ENCODE assay signal across 36 mouse cellular contexts in genomic region chr12:84107692-84108091, GRCm38 (mm10). TPM values are rescaled to one million over a fixed set of nuclear protein-coding genes. Genes with fewer than 3 reads are reported as not detected.
DNase-seq lines count a peak whose midpoint lies in the region; ATAC-seq and TF ChIP-seq lines count a peak whose summit lies in the region.
"Had no signal": no experiment of that assay in that cellular context is flagged by ENCODE, and none has a peak within 500 bp of the region (broad histone marks: within the 10 kb centered on the region; RNA-seq: fewer than 3 reads in every experiment).

No protein-coding gene starts in this region.

- H3K4me1 ChIP-seq in heart, embryonic 12.5 days (replicated peaks), result no peaks in the 10 kb centered on the region
- peaks cover 5 to 16% of the 10 kb centered on the region in 2 experiments; a peak in 3 of 4 replicates for H3K4me1 ChIP-seq in CH12.LX (ENCODE audit: control insufficient read depth in 1 of 2, insufficient read depth in 2 of 2)
- H3K4me1 ChIP-seq: embryonic facial prominence, embryonic 12.5 days; heart, embryonic 10.5 days; hindbrain, embryonic 13.5 days; limb, embryonic 10.5 days; limb, embryonic 15.5 days; liver, embryonic 13.5 days; midbrain, embryonic 10.5 days; neural tube, embryonic 12.5 days had no signal

- no peak for ATAC-seq in heart, embryonic 12.5 days (ENCODE audit: insufficient number of reproducible peaks, low FRiP score)
- no peak for ATAC-seq in frontal cortex, adult (ENCODE audit: low TSS enrichment)
- ATAC-seq: activated CD4-positive, CD25-positive, alpha-beta regulatory T cell, adult 4 months; forebrain, embryonic 16.5 days; intestine, postnatal 0 days; lung, postnatal 0 days; midbrain, embryonic 16.5 days had no signal

- peak; percentile 31 for DNase-seq in heart, adult 11 months
- DNase-seq in CH12.LX (ENCODE audit: extremely low read depth) (peak; percentile 54), ZHBTc4 (ENCODE audit: low read depth, low spot score) (peak; percentile 40)
- DNase-seq in lung, postnatal 10 days, result no peak
- no peak for DNase-seq in embryo, embryonic 10 days (ENCODE audit: low spot score)
- DNase-seq: adrenal gland, adult 2 months; cerebellum, adult 2 months; cerebellum, postnatal 25 days; embryo, embryonic 11 days; gastrocnemius, postnatal 10 days; heart, postnatal 4 days; kidney, adult 9 months; layer of hippocampus, postnatal 36 days; liver, embryonic 13.5 days; lung, adult 18-20 months; right cerebral cortex, adult 18-20 months had no signal

- in situ Hi-C loops in CH12.LX (cut with MboI; ENCODE audit: low pct_ligation_motif_present, low pct_unique_long_range_greater_than_20kb, low sequenced_read_pairs), result no loop called here

- WGBS in heart, embryonic 12.5 days, result 58% methylated on average over 1 of the region's 1 CpGs

- no peak for TF ChIP-seq EP300 in CH12.LX (IDR thresholded peaks at IDR 0.05; ENCODE audit: low read length)

- H3K4me3 ChIP-seq in heart, embryonic 12.5 days, result no peak overlapping the region
- no peak overlapping the region for H3K4me3 ChIP-seq in CH12.LX (replicated peaks in 1 of 3; ENCODE audit: low read depth in 2 of 3, low read length in 2 of 3, poor library complexity in 1 of 3)
- H3K4me3 ChIP-seq: embryonic facial prominence, embryonic 12.5 days; heart, embryonic 10.5 days; hindbrain, embryonic 13.5 days; limb, embryonic 10.5 days; limb, embryonic 15.5 days; liver, embryonic 13.5 days; midbrain, embryonic 10.5 days; myocyte; neural tube, embryonic 12.5 days had no signal

- H3K36me3 ChIP-seq in heart, embryonic 12.5 days, result no peaks in the 10 kb centered on the region
- H3K36me3 ChIP-seq in CH12.LX (replicated peaks in 1 of 2; ENCODE audit: control insufficient read depth in 1 of 2, insufficient read depth in 1 of 2, low read length in 1 of 2), result no peaks in the 10 kb centered on the region
- H3K36me3 ChIP-seq: embryonic facial prominence, embryonic 12.5 days; G1E; heart, embryonic 10.5 days; hindbrain, embryonic 13.5 days; limb, embryonic 10.5 days; limb, embryonic 15.5 days; liver, embryonic 13.5 days; midbrain, embryonic 10.5 days; neural tube, embryonic 12.5 days had no signal

- no peaks in the 10 kb centered on the region for H3K79me2 ChIP-seq in CH12.LX (replicated peaks; ENCODE audit: control insufficient read depth, extremely low read depth, insufficient read depth, poor library complexity, severe bottlenecking)

- TF ChIP-seq POLR2A in CH12.LX (IDR thresholded peaks at IDR 0.05; ENCODE audit: low read depth, low read length), result no peak

- no peaks in the 10 kb centered on the region for H3K27me3 ChIP-seq in heart, embryonic 12.5 days (replicated peaks)
- no peaks in the 10 kb centered on the region for H3K27me3 ChIP-seq in CH12.LX (replicated peaks)
- H3K27me3 ChIP-seq: embryonic facial prominence, embryonic 12.5 days; hindbrain, embryonic 13.5 days; limb, embryonic 15.5 days; liver, embryonic 13.5 days; neural tube, embryonic 12.5 days had no signal

- dilution Hi-C loops in CH12.LX (cut with MboI; ENCODE audit: extremely low pct_ligation_motif_present, extremely low pct_unique_long_range_greater_than_20kb, low sequenced_read_pairs), result no loop called here

- H3K9me3 ChIP-seq in heart, embryonic 12.5 days (replicated peaks), result no peaks in the 10 kb centered on the region
- no peaks in the 10 kb centered on the region for H3K9me3 ChIP-seq in CH12.LX (replicated peaks; ENCODE audit: low read length)
- H3K9me3 ChIP-seq: embryonic facial prominence, embryonic 12.5 days; G1E; heart, embryonic 10.5 days; hindbrain, embryonic 13.5 days; limb, embryonic 10.5 days; limb, embryonic 15.5 days; liver, embryonic 13.5 days; midbrain, embryonic 10.5 days; neural tube, embryonic 12.5 days had no signal

- H3K27ac ChIP-seq in heart, embryonic 12.5 days (ENCODE audit: poor library complexity, severe bottlenecking), result no peak overlapping the region
- H3K27ac ChIP-seq in CH12.LX (ENCODE audit: insufficient read depth, low read depth), result no peak overlapping the region
- H3K27ac ChIP-seq: embryonic facial prominence, embryonic 12.5 days; heart, embryonic 10.5 days; hindbrain, embryonic 13.5 days; limb, embryonic 10.5 days; limb, embryonic 15.5 days; liver, embryonic 13.5 days; midbrain, embryonic 10.5 days; neural tube, embryonic 12.5 days had no signal

- no peak overlapping the region for H3K4me2 ChIP-seq in heart, embryonic 12.5 days
- H3K4me2 ChIP-seq in CH12.LX (ENCODE audit: insufficient read depth, low read depth, poor library complexity, severe bottlenecking), result no peak overlapping the region
- H3K4me2 ChIP-seq: embryonic facial prominence, embryonic 12.5 days; hindbrain, embryonic 13.5 days; limb, embryonic 15.5 days; liver, embryonic 13.5 days; neural tube, embryonic 12.5 days had no signal

- TF ChIP-seq RAD21 in CH12.LX (IDR thresholded peaks at IDR 0.05; ENCODE audit: low read depth, low read length), result no peak

- TF ChIP-seq CTCF in CH12.LX (conservative IDR thresholded peaks at IDR 0.05 in 1 of 2, IDR thresholded peaks at IDR 0.05 in 1 of 2; ENCODE audit: low read depth in 2 of 2, low read length in 2 of 2), result no peak

- no peak overlapping the region for H3K9ac ChIP-seq in heart, embryonic 12.5 days
- H3K9ac ChIP-seq in CH12.LX (ENCODE audit: insufficient read depth, low read depth), result no peak overlapping the region
- H3K9ac ChIP-seq: embryonic facial prominence, embryonic 12.5 days; hindbrain, embryonic 13.5 days; limb, embryonic 15.5 days; liver, embryonic 13.5 days; neural tube, embryonic 12.5 days had no signal

TF ChIP-seq in CH12.LX, 34 proteins besides CTCF, POLR2A, EP300 and RAD21:
- TF ChIP-seq IRF4 (IDR thresholded peaks at IDR 0.05; ENCODE audit: low read depth, low read length) (0 out of 2 replicates have a peak, but pooled peaks have one; percentile 18), JUND (conservative IDR thresholded peaks at IDR 0.05; ENCODE audit: low read depth, low read length) (no peak)
TF ChIP-seq in CH12.LX: peak in this region for 1.

RNA-seq across cellular contexts. Expression of gene Dnal1, which starts 6.5 kb away (rescaled TPM):
- 4.4 and 5.4 TPM in 2 replicates for polyA plus RNA-seq in heart, embryonic 12.5 days (2016; fragmentation: Nextera tagmentation; extraction: Ambion mirVana)
- total RNA-seq in CH12.LX (2012; rRNA removed) (1.4 and 1.6 TPM in 2 replicates), CH12.LX (2014; rRNA removed) (0.84 and 1.7 TPM in 2 replicates)
- 2.1 and 2.9 TPM in 2 replicates for polyA plus RNA-seq in CH12.LX (2012; ENCODE audit: insufficient read length, low read depth)

RNA-seq across cellular contexts. Expression of gene Acot6, which starts 7.2 kb away (rescaled TPM):
- 0.64 and 1.1 TPM in 2 replicates for polyA plus RNA-seq in heart, embryonic 12.5 days (2016; fragmentation: Nextera tagmentation; extraction: Ambion mirVana)
- total RNA-seq in CH12.LX (2012; rRNA removed) (0.04 TPM in 1 of 2 replicates, not detected in the other), CH12.LX (2014; rRNA removed) (0.08 and 0.11 TPM in 2 replicates)
- polyA plus RNA-seq in CH12.LX (2012; ENCODE audit: insufficient read length, low read depth), result not detected in 2 replicates
- polyA plus RNA-seq: G1E had no signal

RNA-seq across cellular contexts. Expression of gene Acot5, which starts 38.6 kb away (rescaled TPM):
- 0.22 TPM in 1 of 2 replicates, not detected in the other for polyA plus RNA-seq in heart, embryonic 12.5 days (2016; fragmentation: Nextera tagmentation; extraction: Ambion mirVana)
- total RNA-seq in CH12.LX (2012; rRNA removed) (not detected in 2 replicates), CH12.LX (2014; rRNA removed) (not detected in 2 replicates)
- polyA plus RNA-seq in CH12.LX (2012; ENCODE audit: insufficient read length, low read depth), result not detected in 2 replicates
- total RNA-seq: G1E had no signal
- polyA plus RNA-seq: activated CD4-positive, CD25-positive, alpha-beta regulatory T cell, adult 4 months; embryonic facial prominence, embryonic 12.5 days; G1E; heart, embryonic 10.5 days; hindbrain, embryonic 13.5 days; limb, embryonic 10.5 days; limb, embryonic 15.5 days; liver, embryonic 13.5 days; lung, postnatal 0 days; midbrain, embryonic 10.5 days; myocyte; spleen, adult 2 months; stomach, embryonic 14.5 days had no signal

RNA-seq across cellular contexts. Expression of gene Pnma1, which starts 40.6 kb away (rescaled TPM):
- 0.40 and 0.68 TPM in 2 replicates for polyA plus RNA-seq in heart, embryonic 12.5 days (2016; fragmentation: Nextera tagmentation; extraction: Ambion mirVana)
- total RNA-seq in CH12.LX (2012; rRNA removed), result 0.13 and 0.21 TPM in 2 replicates
- total RNA-seq in CH12.LX (2014; rRNA removed), result not detected in 2 replicates
- polyA plus RNA-seq in CH12.LX (2012; ENCODE audit: insufficient read length, low read depth), result 0.30 TPM in 2 replicates
- polyA plus RNA-seq: activated CD4-positive, CD25-positive, alpha-beta regulatory T cell, adult 4 months; adrenal gland, adult 2 months had no signal

RNA-seq across cellular contexts. Expression of gene Acot3, which starts 55.7 kb away (rescaled TPM):
- polyA plus RNA-seq in heart, embryonic 12.5 days (2016; fragmentation: Nextera tagmentation; extraction: Ambion mirVana), result 0.27 and 0.64 TPM in 2 replicates
- total RNA-seq in CH12.LX (2012; rRNA removed) (not detected in 2 replicates), CH12.LX (2014; rRNA removed) (not detected in 2 replicates)
- polyA plus RNA-seq in CH12.LX (2012; ENCODE audit: insufficient read length, low read depth), result not detected in 2 replicates
- total RNA-seq: G1E; gastrocnemius, postnatal 10 days had no signal
- polyA plus RNA-seq: activated CD4-positive, CD25-positive, alpha-beta regulatory T cell, adult 4 months; gonadal fat pad, adult 2 months; large intestine, adult 2 months; limb, embryonic 15.5 days; lung, postnatal 0 days; myocyte; spleen, adult 2 months had no signal

Comparison
In these comparisons a context has a peak if more than half of its experiments do, and no peak if none do; other contexts are left out.
1. DNase-seq: peak in heart, adult 11 months (single experiment), CH12.LX (single experiment) and ZHBTc4 (single experiment); none in lung, postnatal 10 days (single experiment) and embryo, embryonic 10 days (single experiment).